Mouse (Mus musculus): ENCODE measurements around the gene Cecr2. TPM values are rescaled to one million over a fixed set of nuclear protein-coding genes. Genes with fewer than 3 reads are reported as not detected.

Gene Cecr2
- total RNA-seq, 4 experiments from 2014 or later, result 5.1 to 6.8 (median 5.7) TPM

- DNase-seq, result no peak
Measured at GRCm38 (mm10) chr6:120667911-120668310, 1.7 kb downstream of the Cecr2 start.

DNA sequence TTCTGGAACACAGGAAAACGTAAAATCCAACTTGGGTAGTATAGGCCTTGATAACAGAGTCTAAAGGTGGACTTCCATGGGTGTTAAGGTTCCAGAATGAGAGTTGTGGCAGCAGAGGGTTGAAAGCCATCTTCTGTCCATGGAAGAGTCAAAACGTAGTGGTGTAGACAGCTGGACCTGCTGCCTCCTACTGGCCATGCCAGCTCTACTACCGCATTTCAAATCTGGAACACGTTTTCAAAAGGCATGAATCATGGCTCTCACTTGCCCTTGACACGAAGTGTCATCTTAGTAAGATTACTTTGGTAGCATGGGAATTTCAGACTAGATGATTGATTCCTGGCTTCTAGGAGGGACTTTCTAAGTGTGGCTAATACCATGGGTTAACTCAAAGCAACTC is 8.0 kb downstream of the Cecr2 start:
- DNase-seq, result peak; percentile 65

- DNase-seq, result no peak
Measured at GRCm38 (mm10) chr6:120674881-120675280, 8.7 kb downstream of the Cecr2 start.

- no peak for DNase-seq
Measured at GRCm38 (mm10) chr6:120675979-120676378, 9.8 kb downstream of the Cecr2 start.

GRCm38 (mm10) chr6:120683351-120683750 is 17.2 kb downstream of the Cecr2 start:
- no peak for DNase-seq

DNA sequence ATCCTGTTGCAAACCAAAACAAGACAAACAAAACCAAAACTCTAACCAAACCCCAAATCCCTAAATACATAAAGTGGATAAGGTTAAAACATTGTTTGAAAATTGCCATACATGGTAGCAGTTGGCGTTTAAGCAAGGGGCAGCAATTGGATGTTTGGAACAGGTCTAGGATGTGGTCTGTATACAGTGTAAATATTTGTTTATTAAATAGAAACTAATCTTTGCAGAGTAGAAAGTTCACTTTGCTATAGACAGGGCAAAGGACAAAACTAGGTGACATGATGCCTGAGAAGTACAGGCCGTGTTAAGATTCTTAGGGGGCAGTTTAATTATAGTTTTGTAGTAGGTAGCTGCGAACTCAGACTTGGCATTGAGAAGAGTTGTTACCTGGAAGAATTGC is 18.6 kb downstream of the Cecr2 start:
- no peak for DNase-seq

DNA sequence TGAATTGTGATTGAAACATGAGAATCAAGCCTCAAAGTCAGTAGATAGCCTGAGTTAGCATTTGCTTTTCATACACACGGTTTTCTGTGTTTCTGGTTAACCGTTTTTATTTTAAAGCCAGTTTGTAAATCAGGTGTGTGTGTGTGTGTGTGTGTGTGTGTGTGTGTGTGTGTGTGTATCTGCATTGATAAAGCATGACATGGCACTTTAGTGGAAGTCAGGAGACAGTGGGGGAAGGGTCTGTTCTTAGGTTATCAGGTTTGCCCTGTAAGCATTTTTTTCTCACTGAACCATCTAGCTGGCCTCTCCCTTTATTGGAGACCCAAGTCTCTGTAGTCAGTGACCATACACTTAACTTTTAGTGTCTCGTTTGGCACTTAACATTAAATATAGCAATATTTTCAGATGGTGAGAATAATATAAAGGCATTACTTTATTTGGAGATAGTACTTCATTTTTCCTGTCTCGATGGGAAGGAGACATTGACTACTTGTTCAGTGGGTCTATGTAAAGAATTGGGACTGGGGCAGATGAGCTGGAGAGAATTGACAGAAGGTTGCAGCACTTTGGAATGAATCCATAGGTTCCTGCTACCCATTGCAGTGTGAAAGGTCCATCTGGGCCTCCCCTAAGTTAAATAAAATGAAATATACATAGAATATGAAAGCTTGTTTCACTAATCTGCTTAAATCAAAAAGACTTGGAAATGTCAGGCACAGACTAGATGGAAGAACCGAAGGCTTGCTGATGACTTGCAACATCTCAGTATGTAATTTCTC is 20.9 kb downstream of the Cecr2 start:
- DNase-seq, result no peak

- DNase-seq, result no peak
Measured at GRCm38 (mm10) chr6:120700221-120700620, 34.1 kb downstream of the Cecr2 start.

DNA sequence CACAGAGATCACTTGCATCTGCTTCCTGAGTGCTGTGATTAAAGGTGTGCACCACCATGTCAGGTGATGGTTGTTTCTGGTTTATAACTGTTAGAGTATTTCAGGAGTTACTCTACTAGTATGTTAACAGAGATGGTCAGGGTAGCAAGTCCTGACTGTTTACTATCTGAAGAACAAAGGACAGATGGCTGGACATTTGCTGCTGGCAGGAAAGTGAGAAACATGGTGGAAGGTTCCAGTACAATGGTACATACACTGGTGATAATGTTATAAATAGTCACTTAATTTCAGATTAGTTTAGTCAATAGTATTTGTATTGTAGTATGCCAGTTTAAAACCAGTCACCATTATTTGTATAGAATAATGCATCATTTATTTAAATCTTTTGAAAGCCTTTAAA is 38.2 kb downstream of the Cecr2 start:
- DNase-seq, result no peak

DNA sequence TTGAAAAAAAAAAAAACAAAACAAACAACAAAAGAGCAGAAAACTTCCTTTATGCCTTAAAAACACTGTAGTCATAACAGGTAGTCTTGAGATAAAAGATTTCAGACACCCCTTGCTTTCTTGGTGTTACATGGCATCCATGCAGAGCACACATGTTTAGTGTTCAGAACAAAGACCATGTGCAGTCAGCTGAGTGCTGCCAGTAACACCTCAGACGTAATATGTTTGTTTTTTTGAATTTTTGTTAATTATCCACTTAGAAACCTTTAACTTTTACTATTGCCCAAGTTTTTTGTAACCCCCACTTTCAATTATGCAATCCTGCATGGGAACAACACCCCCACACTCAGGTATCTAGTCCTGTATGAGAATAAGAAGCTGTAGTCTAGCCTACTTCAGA is 42.6 kb downstream of the Cecr2 start:
- no peak for DNase-seq

DNA sequence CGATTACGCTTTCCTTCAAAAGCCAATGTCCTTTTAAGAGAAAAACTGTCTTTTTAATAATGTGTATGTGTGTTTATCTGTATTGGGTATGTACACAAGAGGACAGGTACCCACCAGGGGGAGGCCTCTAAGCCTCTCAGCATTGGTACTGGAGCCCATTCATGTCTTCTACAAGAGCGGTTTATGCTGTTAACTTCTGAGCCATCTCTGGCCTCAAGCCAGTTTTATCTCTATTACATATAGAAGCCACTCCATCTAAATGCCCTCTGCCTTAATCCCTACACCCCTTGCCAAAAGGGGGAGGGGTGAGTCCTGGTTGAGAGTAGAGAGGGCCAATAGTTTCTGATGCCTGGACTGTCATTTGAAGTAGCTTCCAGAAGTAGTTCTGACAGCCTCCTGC is 48.6 kb downstream of the Cecr2 start:
- DNase-seq, result no peak

- no peak for DNase-seq
Measured at GRCm38 (mm10) chr6:120715227-120715626, 49.1 kb downstream of the Cecr2 start.

- DNase-seq, result no peak
Measured at GRCm38 (mm10) chr6:120715851-120716250, 49.7 kb downstream of the Cecr2 start.

DNA sequence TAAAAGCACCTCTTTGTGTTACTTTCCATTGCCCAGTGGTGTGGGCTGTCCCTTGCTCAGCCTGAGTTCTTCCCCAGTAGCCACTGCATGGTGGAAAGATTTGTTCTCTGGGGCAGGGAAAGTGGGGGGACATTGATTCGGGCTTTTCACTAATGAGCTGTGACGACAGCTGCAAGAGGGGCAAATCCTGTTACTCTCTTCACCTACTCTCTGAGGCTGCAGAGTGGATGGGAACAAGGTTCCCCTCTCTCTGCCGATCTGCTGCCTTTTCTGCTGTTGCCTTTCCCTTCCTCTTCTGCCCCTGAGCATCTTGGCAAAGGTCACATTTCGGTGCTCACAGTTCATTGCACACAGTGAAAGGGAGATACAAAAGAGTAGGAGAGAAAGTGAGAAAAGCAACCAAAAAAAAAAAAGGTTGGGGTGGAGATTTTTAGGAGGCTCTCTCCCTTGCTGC is 50.4 kb downstream of the Cecr2 start:
- DNase-seq, result no peak

- DNase-seq, result no peak
Measured at GRCm38 (mm10) chr6:120725986-120726385, 59.8 kb downstream of the Cecr2 start.

DNA sequence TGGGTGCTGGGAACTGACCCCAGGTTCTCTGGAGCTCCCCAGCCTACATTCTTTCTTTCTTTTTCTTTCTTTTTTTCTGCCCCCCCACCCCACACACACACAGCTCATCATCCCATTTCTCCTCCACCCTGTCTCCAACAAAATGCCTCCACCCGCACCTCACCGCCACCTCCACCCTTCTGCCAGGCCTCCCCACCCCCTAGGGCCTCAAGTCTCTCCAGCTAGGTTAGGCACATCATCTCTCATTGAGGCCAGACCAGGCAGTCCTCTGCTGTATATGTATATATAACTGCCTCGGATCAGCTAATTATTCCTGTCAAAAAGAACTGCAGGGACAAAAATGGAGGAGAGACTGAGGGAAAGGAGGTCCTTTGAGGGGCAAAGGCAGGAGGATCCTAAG is 69.8 kb downstream of the Cecr2 start:
- DNase-seq, result no peak

- no peak for DNase-seq
Measured at GRCm38 (mm10) chr6:120736566-120736965, 70.4 kb downstream of the Cecr2 start.

GRCm38 (mm10) chr6:120743130-120743529 is 77.0 kb downstream of the Cecr2 start:
- no peak for DNase-seq

GRCm38 (mm10) chr6:120744266-120744665 is 78.1 kb downstream of the Cecr2 start:
- no peak for DNase-seq

DNA sequence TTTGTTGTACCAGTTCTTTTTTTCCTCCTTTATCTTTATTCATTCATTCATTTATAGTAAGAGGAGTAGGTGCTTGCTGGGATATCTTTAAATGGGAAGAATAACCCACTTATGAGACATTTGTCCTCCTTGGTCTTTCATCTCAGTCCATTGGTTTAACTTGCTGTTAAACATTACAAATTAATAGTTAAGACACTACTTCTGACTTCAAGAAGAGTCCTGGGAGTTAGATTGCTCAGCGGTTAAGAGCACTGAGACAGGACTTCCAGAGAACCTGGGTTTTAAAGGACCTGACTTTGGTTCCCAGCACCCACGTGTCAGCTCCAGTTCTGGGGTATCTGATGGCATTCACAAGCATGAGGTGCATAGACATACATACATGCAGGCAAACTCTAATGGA is 80.2 kb downstream of the Cecr2 start:
- no peak for DNase-seq

GRCm38 (mm10) chr6:120761151-120761550 is 95.0 kb downstream of the Cecr2 start:
- no peak for DNase-seq

DNA sequence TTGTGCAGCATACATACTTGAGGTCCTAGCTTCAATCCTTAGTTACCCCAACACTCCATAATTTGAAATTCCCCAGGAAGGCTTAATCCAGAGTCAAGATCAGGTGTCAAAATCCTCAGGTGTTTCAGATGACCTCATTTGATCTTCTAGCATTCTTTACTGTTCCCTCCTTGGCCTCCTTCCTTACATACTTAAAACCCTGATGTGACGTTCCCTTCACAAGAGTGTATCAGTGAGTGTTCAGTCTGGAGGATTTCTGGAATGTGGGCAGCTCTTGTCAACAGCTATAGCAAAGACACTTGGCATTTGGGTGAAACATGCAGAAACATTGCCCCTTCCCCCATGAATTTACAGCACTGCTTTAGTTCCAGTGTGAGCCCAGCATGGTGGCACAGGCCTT is 103.8 kb downstream of the Cecr2 start:
- DNase-seq, result no peak

DNA sequence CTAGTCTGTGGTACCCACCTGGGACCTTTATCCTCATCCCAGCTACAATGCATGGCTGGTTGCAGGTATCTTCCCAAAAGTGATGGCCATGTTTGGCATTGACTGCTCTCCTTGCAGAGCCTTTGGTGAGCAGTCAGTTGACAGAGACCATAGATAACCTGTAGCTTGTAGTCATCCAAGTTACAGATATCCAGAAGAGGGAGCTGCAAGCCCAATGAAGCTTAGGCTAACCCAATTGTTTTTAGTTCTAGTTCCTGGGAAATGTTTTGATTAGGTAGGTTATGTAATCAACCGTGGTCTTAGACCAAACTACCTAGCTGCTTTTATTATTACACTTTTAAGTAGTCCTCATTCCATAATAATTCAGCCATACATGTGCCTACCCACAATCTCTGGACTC is 105.2 kb downstream of the Cecr2 start:
- DNase-seq, result no peak

DNA sequence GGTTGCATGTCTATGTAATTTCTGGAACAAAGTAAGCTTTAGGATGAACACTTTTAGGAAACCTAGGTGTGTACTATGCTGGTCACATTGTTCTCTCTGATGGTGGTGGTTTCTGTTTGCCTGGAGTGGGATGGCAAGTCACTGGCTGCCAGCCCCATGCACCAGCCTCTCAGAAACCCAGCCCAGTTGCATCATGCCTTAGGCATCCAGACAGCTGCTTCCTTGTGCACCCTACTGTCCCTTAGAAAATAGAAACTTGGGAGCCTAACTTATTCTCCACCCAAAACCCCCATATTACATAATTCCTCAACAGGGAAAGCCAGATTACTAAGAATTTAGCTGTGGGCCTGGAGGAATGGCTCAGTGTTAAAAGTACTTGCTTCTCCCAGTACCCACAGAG is 105.9 kb downstream of the Cecr2 start:
- no peak for DNase-seq

- no peak for DNase-seq
Measured at GRCm38 (mm10) chr6:120773149-120773628, 107.0 kb downstream of the Cecr2 start, which contains the start of gene Slc25a18. TSS of gene Slc25a18 (plus strand) at chr6:120773578.
